Mouse (Mus musculus) cortical plate, adult 2 months (tissue): ENCODE results near the gene Bcar1. TPM values are rescaled to one million over a fixed set of nuclear protein-coding genes. Genes with fewer than 3 reads are reported as not detected.

Experiments
- H3K27ac ChIP-seq: fragments of 200-500 bp; 2 replicates; pipeline ENCODE4 v1.5.1; 2012; ENCODE audit warnings: low read length, control low read depth, inconsistent platforms; ENCODE audit not compliant: insufficient read depth
- H3K4me1 ChIP-seq: fragments of 200-500 bp; 2 replicates; pipeline ENCODE4 v1.6.1; 2011; ENCODE audit warnings: low read length; ENCODE audit not compliant: control insufficient read depth, insufficient read depth
- H3K4me3 ChIP-seq: fragments of 200-500 bp; 2 replicates; pipeline ENCODE4 v1.5.1; 2011; ENCODE audit warnings: mild to moderate bottlenecking, low read length, control low read depth; ENCODE audit not compliant: insufficient read depth
- CTCF ChIP-seq: fragments of 200-500 bp; IDR thresholded peaks from 2 replicates; pipeline ENCODE4 v1.5.1; 2011; ENCODE audit warnings: mild to moderate bottlenecking, control low read depth, low read length; ENCODE audit not compliant: insufficient read depth; ENCODE audit errors: extremely low read depth
- POLR2A ChIP-seq: fragments of 200-500 bp; IDR thresholded peaks from 2 replicates; pipeline ENCODE4 v1.6.1; 2011; ENCODE audit warnings: mild to moderate bottlenecking, low read length, control low read depth; ENCODE audit not compliant: insufficient read depth; ENCODE audit errors: extremely low read depth
- polyA plus RNA-seq: library from polyadenylated mRNA; depleted of rRNA; stranded (reverse); fragments of >200 nt; gene quantifications from 2 replicates; pipeline ENCODE4 v1.2.3, GENCODE M21; 2012; rRNA removed

Bcar1 gene
- polyA plus RNA-seq, 1 experiment = 56.5 TPM

DNA sequence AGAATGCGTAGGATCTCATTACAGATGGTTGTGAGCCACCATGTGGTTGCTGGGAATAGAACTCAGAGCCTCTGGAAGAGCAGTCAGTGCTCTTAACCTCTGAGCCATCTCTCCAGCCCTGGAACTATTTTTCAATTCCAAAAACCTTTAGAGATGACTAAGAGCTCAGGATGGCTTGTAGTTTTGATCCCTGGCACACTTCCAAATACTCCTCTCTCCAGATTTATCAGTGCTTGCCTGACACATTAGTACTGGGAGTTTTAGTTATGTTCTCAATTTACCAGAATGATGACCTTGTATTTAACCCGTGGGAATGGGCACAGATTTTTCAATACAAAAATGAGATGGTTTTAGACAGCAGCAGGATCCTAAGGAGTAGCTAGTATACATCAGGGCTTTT lies 76.9 kb downstream of the Bcar1 start:
- no peaks in the 10 kb centered on the region for H3K4me1 ChIP-seq
- H3K27ac ChIP-seq = no peak overlapping the region
- H3K4me3 ChIP-seq = no peak overlapping the region
- TF ChIP-seq CTCF (no peak), POLR2A (no peak)

GRCm38 (mm10) chr8:111662473-111662872 lies 81.1 kb downstream of the Bcar1 start:
- Histone ChIP-seq H3K4me1 (no peaks in the 10 kb centered on the region), H3K27ac (no peak overlapping the region)
- TF ChIP-seq CTCF = peak; percentile 81
- TF ChIP-seq POLR2A = no peak

More at GRCm38 (mm10) chr8:111662473-111662872, 81.1 kb downstream of the Bcar1 start:
- H3K4me3 ChIP-seq = no peak overlapping the region

Other genes with a start within 250 kb of the Bcar1 start
- gene Wdr59, start 221.7 kb downstream of the Bcar1 start, polyA plus RNA-seq = 14.6 and 15.2 TPM in 2 replicates
- 165 and 166 TPM in 2 replicates for gene Znrf1, start 207.7 kb downstream of the Bcar1 start, polyA plus RNA-seq
- 21.2 and 21.6 TPM in 2 replicates for gene Ldhd, start 113.4 kb downstream of the Bcar1 start, polyA plus RNA-seq
- 27.0 and 28.7 TPM in 2 replicates for gene Zfp1, start 100.4 kb downstream of the Bcar1 start, polyA plus RNA-seq
- 0.25 TPM in 1 of 2 replicates, not detected in the other for gene Ctrb1, start 52.8 kb downstream of the Bcar1 start, polyA plus RNA-seq
- gene Cfdp1, start 110.5 kb upstream of the Bcar1 start, polyA plus RNA-seq = 78.9 and 87.7 TPM in 2 replicates
- gene Tmem170, start 132.9 kb upstream of the Bcar1 start, polyA plus RNA-seq = 3.3 and 3.4 TPM in 2 replicates
- gene Chst5, start 166.6 kb upstream of the Bcar1 start, polyA plus RNA-seq = 1.2 and 1.4 TPM in 2 replicates
- gene Tmem231, start 190.1 kb upstream of the Bcar1 start, polyA plus RNA-seq = 10.6 and 11.8 TPM in 2 replicates
- 208 and 226 TPM in 2 replicates for gene Gabarapl2, start 196.9 kb upstream of the Bcar1 start, polyA plus RNA-seq
- 8.1 and 8.3 TPM in 2 replicates for gene Adat1, start 248.5 kb upstream of the Bcar1 start, polyA plus RNA-seq